Mouse (Mus musculus): ENCODE data around the gene Usp29.

DNA sequence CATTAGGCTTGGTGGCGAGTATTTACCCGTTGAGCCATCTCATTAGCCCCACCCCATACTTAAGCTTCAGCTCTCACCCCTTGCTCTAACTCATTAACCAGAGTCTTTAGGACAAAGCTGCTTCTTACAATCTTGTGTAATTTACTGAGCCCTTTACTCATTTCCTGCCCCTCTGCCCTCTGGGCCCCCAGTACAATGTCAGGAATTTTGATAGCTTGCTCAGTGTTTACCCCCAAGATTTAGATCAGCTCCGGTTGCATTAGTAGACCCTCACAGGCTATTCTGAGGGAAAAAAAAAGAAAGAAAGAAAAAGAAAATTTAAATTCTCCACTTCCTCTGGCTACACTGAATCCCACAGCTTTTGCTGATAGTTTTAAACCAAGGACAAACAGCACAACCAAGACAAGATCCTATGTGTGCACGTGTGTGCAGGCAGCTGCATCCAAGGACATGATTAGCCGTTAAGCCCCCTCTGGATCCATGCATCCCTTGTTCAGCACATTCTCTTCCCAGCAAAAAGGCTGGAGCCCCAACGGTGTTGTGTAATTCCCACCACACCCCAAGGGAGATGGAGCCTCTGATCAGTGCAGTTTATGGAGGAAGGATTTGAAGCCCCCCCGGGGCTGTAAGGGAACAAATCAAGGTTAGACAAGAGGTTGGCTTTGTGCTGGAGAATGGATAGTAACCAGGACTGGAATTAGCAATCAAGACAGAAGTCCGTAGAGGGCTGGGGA lies 54.1 kb downstream of the Usp29 start:
- TF ChIP-seq CTCF (IDR thresholded peaks at IDR 0.05; ENCODE audit: low read depth) (no peak), EP300 (IDR thresholded peaks at IDR 0.05; ENCODE audit: low read depth) (no peak)

Data from liver, embryonic 14.5 days (tissue).